Mouse (Mus musculus): ENCODE measurements around the gene Vamp8.
A peak's percentile ranks its signal among the peaks of the same experiment; 100 is the strongest.

DNA sequence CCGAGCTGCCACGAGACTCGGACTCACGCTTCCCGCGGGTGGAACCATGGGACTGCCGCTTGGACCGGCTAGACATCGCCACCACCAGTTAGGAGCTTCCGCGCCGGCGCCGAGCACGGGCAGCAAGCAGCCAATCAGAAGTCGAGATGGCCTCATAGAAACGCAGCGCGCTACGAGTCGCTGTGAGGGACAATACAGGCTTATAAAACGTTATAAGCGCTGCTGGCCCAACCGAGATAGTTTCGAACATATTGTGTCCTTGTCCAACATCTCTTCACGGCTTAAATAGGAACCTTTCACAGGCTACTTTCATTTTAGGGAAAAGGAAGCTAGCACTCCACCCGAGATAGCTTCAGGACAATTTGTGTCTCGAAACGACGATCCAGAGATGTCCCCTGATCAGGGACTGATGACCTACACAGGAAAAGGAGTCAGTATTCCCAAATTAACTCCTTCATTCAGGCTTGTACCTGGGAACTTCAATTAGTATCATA, 45.4 kb downstream of the Vamp8 start, which contains the start of gene Usp39:
- no peak for TF ChIP-seq CTCF (conservative IDR thresholded peaks at IDR 0.05; ENCODE audit: insufficient read depth, insufficient read length, low read depth, low read length)
- peak; percentile 75 for TF ChIP-seq POLR2A (IDR thresholded peaks at IDR 0.05; ENCODE audit: low read depth, low read length)

Data from kidney, adult 2 months (tissue).